Mouse (Mus musculus): ENCODE measurements around the gene Caskin2. TPM values are rescaled to one million over a fixed set of nuclear protein-coding genes. Genes with fewer than 3 reads are reported as not detected.
"Not testable (repeated sequence)": the region's sequence is repeated elsewhere in the genome, so short reads cannot be mapped to it uniquely, and the experiment has no call there.

The Caskin2 gene
- polyA plus RNA-seq, 1 experiment from 2014 or later, result 17.4 TPM

DNA sequence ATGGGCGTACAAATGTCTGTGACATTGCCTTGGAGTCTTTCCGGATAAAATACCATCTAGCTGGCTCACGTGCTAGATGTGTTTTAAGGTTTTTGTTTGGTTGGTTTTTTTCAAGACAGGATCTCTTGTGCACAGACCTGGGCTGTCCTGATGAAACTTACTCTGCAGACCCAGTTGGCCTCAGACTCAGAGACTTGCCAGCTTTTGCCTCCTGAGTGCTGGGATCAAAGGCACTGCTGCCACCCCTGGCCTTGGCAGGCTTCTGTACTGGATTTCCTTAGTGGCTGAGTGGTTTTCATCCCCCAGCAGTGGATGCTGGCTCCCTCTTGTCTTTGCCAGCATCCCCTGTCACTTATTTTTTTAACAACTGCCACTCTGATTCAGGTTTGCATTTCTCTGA, 44.5 kb downstream of the Caskin2 start:
- peaks cover 25% of the 10 kb centered on the region for H3K4me1 ChIP-seq (ENCODE audit: control insufficient read depth, insufficient read depth, low read length)
- 0 out of 2 replicates have a peak, but pooled peaks cover 3% of the 10 kb centered on the region for H3K36me3 ChIP-seq (ENCODE audit: control insufficient read depth, insufficient read depth, low read length)
- H3K9ac ChIP-seq (ENCODE audit: low read depth, low read length), result no peak overlapping the region
- H3K27me3 ChIP-seq (ENCODE audit: control insufficient read depth, insufficient read depth, low read length), result no peaks in the 10 kb centered on the region
- 69% methylated on average over 3 of the region's 3 CpGs for WGBS (ENCODE audit: insufficient replicate concordance)
- no peaks in the 10 kb centered on the region for H3K9me3 ChIP-seq (replicated peaks; ENCODE audit: control insufficient read depth, low read length)
- no peak overlapping the region for H3K4me2 ChIP-seq
- H3K4me3 ChIP-seq (ENCODE audit: low read depth, low read length), result no peak overlapping the region
- ATAC-seq (replicated peaks; ENCODE audit: insufficient number of reproducible peaks, low FRiP score, low TSS enrichment), result no peak
- H3K27ac ChIP-seq (ENCODE audit: low read depth, low read length), result peak overlapping the region; percentile 80

DNA sequence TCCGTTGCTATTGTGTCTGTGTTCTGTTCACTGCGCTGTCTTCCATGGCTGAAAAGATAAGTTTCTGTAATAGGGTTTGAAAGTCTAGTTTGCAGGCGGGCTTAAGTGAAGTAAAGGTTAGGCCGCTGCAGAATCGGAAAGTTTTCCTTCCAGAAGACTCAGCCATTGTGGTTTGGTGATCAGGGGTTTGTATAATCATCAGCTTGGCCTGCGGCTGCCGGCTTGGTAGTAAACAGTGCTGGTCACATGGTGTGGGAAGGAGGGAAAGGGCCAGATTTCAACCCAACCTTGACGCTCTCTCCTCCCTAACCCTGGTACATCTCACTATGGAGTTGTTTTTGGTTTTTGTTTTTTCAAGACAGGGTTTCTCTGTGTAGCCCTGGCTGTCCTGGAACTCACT, 46.5 kb downstream of the Caskin2 start:
- peaks cover 25% of the 10 kb centered on the region for H3K4me1 ChIP-seq (ENCODE audit: control insufficient read depth, insufficient read depth, low read length)

DNA sequence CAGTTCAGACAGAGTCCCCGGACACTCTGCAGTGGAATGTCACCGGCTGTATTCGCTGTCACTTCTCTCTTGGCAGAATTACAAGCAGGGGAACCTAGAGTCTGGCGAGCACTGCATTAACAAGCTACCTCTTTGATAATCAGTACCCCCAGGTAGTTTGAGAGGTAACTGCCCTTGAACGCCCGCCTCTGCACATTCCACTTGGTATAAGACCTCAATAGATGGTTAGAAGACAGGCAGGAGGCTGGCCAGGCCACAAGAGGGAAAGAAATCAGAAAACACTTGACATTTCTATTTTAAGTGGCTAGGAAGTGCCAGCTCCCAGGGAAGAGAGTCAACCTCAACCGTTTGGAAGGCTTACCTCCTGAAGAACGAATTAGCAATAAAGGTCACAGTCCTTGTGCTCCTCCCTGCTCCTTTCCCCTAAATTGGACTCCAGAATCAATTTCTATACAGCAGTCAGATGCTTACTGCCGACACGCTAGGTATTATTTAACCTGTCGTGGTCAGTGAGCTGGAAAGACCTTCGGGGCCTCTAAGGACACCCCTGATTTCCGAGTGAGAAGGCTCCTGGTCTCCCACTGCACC, 47.0 kb downstream of the Caskin2 start:
- Histone ChIP-seq H3K36me3 (ENCODE audit: control insufficient read depth, insufficient read depth, low read length) (no peaks in the 10 kb centered on the region), H3K4me3 (ENCODE audit: low read depth, low read length) (peak overlapping the region; percentile 70), H3K27me3 (ENCODE audit: control insufficient read depth, insufficient read depth, low read length) (no peaks in the 10 kb centered on the region), H3K4me1 (ENCODE audit: control insufficient read depth, insufficient read depth, low read length) (peaks cover 25% of the 10 kb centered on the region), H3K9ac (ENCODE audit: low read depth, low read length) (peak overlapping the region; percentile 93), H3K4me2 (peak overlapping the region; percentile 76), H3K27ac (ENCODE audit: low read depth, low read length) (peak overlapping the region; percentile 93), H3K9me3 (replicated peaks; ENCODE audit: control insufficient read depth, low read length) (no peaks in the 10 kb centered on the region)
- ATAC-seq (replicated peaks; ENCODE audit: insufficient number of reproducible peaks, low FRiP score, low TSS enrichment), result no peak
- 37% methylated on average over 13 of the region's 13 CpGs for WGBS (ENCODE audit: insufficient replicate concordance)

More for the DNA sequence above, 46.5 kb downstream of the Caskin2 start:
- Histone ChIP-seq H3K27ac (ENCODE audit: low read depth, low read length) (peak overlapping the region; percentile 93), H3K9me3 (replicated peaks; ENCODE audit: control insufficient read depth, low read length) (no peaks in the 10 kb centered on the region), H3K36me3 (ENCODE audit: control insufficient read depth, insufficient read depth, low read length) (no peaks in the 10 kb centered on the region), H3K4me2 (peak overlapping the region; percentile 76), H3K27me3 (ENCODE audit: control insufficient read depth, insufficient read depth, low read length) (no peaks in the 10 kb centered on the region), H3K9ac (ENCODE audit: low read depth, low read length) (peak overlapping the region; percentile 93), H3K4me3 (ENCODE audit: low read depth, low read length) (peak overlapping the region; percentile 70)
- no peak for ATAC-seq (replicated peaks; ENCODE audit: insufficient number of reproducible peaks, low FRiP score, low TSS enrichment)
- 75% methylated on average over 8 of the region's 8 CpGs for WGBS (ENCODE audit: insufficient replicate concordance)

GRCm38 (mm10) chr11:115765607-115766141, 47.8 kb downstream of the Caskin2 start:
- Histone ChIP-seq H3K4me3 (ENCODE audit: low read depth, low read length) (peak overlapping the region; percentile 70), H3K36me3 (ENCODE audit: control insufficient read depth, insufficient read depth, low read length) (no peaks in the 10 kb centered on the region), H3K4me1 (ENCODE audit: control insufficient read depth, insufficient read depth, low read length) (peaks cover 25% of the 10 kb centered on the region), H3K27ac (ENCODE audit: low read depth, low read length) (peak overlapping the region; percentile 93), H3K9ac (ENCODE audit: low read depth, low read length) (peak overlapping the region; percentile 93), H3K27me3 (ENCODE audit: control insufficient read depth, insufficient read depth, low read length) (no peaks in the 10 kb centered on the region), H3K9me3 (replicated peaks; ENCODE audit: control insufficient read depth, low read length) (no peaks in the 10 kb centered on the region), H3K4me2 (peak overlapping the region; percentile 76)
- ATAC-seq (replicated peaks; ENCODE audit: insufficient number of reproducible peaks, low FRiP score, low TSS enrichment), result peak; percentile 75
- 0% methylated on average over 34 of the region's 34 CpGs for WGBS (ENCODE audit: insufficient replicate concordance)

- H3K4me3 ChIP-seq (ENCODE audit: low read depth, low read length), result peak within 1 kb of the TSS; percentile 70
- H3K27ac ChIP-seq (ENCODE audit: low read depth, low read length), result peak within 1 kb of the TSS; percentile 93
- H3K9ac ChIP-seq (ENCODE audit: low read depth, low read length), result peak within 1 kb of the TSS; percentile 93
- WGBS (ENCODE audit: insufficient replicate concordance), result under 1% methylated on average over 32 of the region's 32 CpGs
- no peaks in the 10 kb centered on the region for H3K36me3 ChIP-seq (ENCODE audit: control insufficient read depth, insufficient read depth, low read length)
- H3K4me2 ChIP-seq, result peak within 1 kb of the TSS; percentile 76
- H3K4me1 ChIP-seq (ENCODE audit: control insufficient read depth, insufficient read depth, low read length), result peaks cover 23% of the 10 kb centered on the region
- H3K9me3 ChIP-seq (replicated peaks; ENCODE audit: control insufficient read depth, low read length), result no peaks in the 10 kb centered on the region
- no peaks in the 10 kb centered on the region for H3K27me3 ChIP-seq (ENCODE audit: control insufficient read depth, insufficient read depth, low read length)
- peak; percentile 94 for ATAC-seq (replicated peaks; ENCODE audit: insufficient number of reproducible peaks, low FRiP score, low TSS enrichment)
These were observed 48.3 kb downstream of the Caskin2 start, which contains the start of gene Tmem94 for GRCm38 (mm10) chr11:115765103-115765606. Gene Tmem94 (plus strand): TSS chr11:115765433.

GRCm38 (mm10) chr11:115764698-115765097, 48.7 kb downstream of the Caskin2 start:
- H3K4me3 ChIP-seq (ENCODE audit: low read depth, low read length), result peak overlapping the region; percentile 70
- no peaks in the 10 kb centered on the region for H3K27me3 ChIP-seq (ENCODE audit: control insufficient read depth, insufficient read depth, low read length)
- no peaks in the 10 kb centered on the region for H3K36me3 ChIP-seq (ENCODE audit: control insufficient read depth, insufficient read depth, low read length)
- 0 out of 2 replicates have a peak overlapping the region, but pooled peaks have one; percentile 93 for H3K9ac ChIP-seq (ENCODE audit: low read depth, low read length)
- H3K4me2 ChIP-seq, result peak overlapping the region; percentile 76
- no peaks in the 10 kb centered on the region for H3K9me3 ChIP-seq (replicated peaks; ENCODE audit: control insufficient read depth, low read length)
- 0 out of 2 replicates have a peak overlapping the region, but pooled peaks have one; percentile 22 for H3K27ac ChIP-seq (ENCODE audit: low read depth, low read length)
- H3K4me1 ChIP-seq (ENCODE audit: control insufficient read depth, insufficient read depth, low read length), result peaks cover 19% of the 10 kb centered on the region
- ATAC-seq (replicated peaks; ENCODE audit: insufficient number of reproducible peaks, low FRiP score, low TSS enrichment), result no peak
- WGBS (ENCODE audit: insufficient replicate concordance), result 31% methylated on average over 2 of the region's 2 CpGs

DNA sequence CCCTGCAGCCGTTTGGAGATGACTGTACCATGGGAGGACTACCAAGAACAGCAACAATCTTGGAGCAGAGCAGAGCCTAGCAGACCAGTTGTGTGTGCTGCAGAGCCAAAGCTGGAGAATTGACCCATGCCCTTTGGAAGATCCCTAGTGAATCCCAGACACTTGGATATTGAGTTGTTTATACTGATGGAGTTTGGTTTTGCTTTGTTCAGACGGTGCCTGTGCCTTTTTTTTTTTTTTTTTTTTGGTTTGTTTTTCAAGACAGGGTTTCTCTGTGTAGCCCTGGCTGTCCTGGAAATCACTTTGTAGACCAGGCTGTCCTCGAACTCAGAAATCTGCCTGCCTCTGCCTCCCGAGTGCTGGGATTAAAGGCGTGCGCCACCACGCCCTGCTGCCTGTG, 51.3 kb downstream of the Caskin2 start:
- H3K4me1 ChIP-seq (ENCODE audit: control insufficient read depth, insufficient read depth, low read length), result not testable (repeated sequence)
- 90% methylated on average over 7 of the region's 7 CpGs for WGBS (ENCODE audit: insufficient replicate concordance)

DNA sequence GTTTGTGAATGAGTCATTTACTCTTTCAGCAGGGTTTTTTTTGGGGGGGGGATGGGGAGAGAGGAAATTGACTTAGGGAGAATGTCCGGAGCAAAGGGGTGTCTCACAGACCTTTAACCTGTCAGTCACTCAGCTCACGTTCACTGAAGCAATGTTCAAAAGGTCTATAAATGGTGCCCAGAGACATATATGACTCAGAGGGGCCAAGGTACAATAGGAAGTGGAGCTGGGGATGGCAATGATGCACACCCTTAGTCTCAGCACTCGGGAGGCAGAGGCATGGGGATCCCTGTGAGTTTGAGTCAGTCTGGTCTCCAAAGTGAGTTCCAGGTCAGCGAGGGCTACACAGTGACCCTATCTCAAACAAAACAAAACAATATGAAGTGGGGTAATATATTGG, 60.0 kb downstream of the Caskin2 start:
- WGBS (ENCODE audit: insufficient replicate concordance), result 58% methylated on average over 4 of the region's 4 CpGs
- no peaks in the 10 kb centered on the region for H3K4me1 ChIP-seq (ENCODE audit: control insufficient read depth, insufficient read depth, low read length)
- no peaks in the 10 kb centered on the region for H3K9me3 ChIP-seq (replicated peaks; ENCODE audit: control insufficient read depth, low read length)
- H3K4me3 ChIP-seq (ENCODE audit: low read depth, low read length), result no peak overlapping the region
- H3K9ac ChIP-seq (ENCODE audit: low read depth, low read length), result no peak overlapping the region
- H3K27ac ChIP-seq (ENCODE audit: low read depth, low read length), result no peak overlapping the region
- no peak overlapping the region for H3K4me2 ChIP-seq
- H3K36me3 ChIP-seq (ENCODE audit: control insufficient read depth, insufficient read depth, low read length), result no peaks in the 10 kb centered on the region
- no peaks in the 10 kb centered on the region for H3K27me3 ChIP-seq (ENCODE audit: control insufficient read depth, insufficient read depth, low read length)
- no peak for ATAC-seq (replicated peaks; ENCODE audit: insufficient number of reproducible peaks, low FRiP score, low TSS enrichment)

More for the DNA sequence above, 51.3 kb downstream of the Caskin2 start:
- H3K4me3 ChIP-seq (ENCODE audit: low read depth, low read length); H3K9ac ChIP-seq (ENCODE audit: low read depth, low read length); H3K36me3 ChIP-seq (ENCODE audit: control insufficient read depth, insufficient read depth, low read length); H3K27ac ChIP-seq (ENCODE audit: low read depth, low read length); ATAC-seq (replicated peaks; ENCODE audit: insufficient number of reproducible peaks, low FRiP score, low TSS enrichment); H3K27me3 ChIP-seq (ENCODE audit: control insufficient read depth, insufficient read depth, low read length); H3K4me2 ChIP-seq; H3K9me3 ChIP-seq (replicated peaks; ENCODE audit: control insufficient read depth, low read length): not testable (repeated sequence)
